Comparison of ENCODE assay signal across 8 mouse cellular contexts in the genomic region with DNA sequence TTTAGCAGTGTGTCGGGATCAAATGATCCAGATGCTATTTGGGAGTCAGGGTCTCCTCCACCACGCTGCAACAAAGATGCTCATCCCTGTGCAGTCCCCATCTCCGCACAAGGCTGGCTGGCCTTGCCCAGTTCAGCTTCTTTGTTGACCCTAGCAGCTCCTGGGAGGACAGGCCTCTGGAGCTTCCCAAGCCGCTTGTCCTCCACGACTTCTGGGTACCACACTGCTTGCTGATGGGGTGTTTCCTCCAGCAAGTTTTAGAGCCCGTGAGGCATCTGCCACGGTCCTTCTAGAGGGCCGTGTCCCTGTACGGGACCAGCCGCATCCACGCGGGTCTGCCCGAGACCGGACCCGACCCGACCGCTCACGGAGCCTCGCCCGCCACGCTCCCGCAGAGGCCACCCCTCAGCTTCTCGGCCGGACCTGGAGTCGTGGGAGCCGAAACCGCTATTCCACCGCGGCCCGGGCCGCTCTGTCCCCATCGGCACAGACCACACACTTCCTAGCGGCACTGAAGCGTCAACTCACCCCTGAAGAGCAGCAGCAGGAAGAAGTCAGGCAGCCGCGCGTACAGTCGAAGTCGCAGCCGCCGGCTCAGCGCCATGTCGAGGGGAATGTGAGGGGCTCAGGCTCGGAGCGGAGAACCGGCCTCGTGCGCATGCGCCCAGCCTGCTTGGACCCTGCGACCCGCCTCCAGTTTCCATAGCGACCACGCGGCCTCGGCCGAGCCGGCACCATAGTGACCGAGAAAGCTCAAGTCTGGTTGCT. TPM values are rescaled to one million over a fixed set of nuclear protein-coding genes. Genes with fewer than 3 reads are reported as not detected.
DNase-seq lines count a peak whose midpoint lies in the region; ATAC-seq and TF ChIP-seq lines count a peak whose summit lies in the region.

A gene (minus strand): TSS at position 659 of the 768 bp plus-strand sequence.

- ATAC-seq in forebrain, postnatal 0 days, result peak; percentile 97
- ATAC-seq in liver, postnatal 0 days, result peak; percentile 72

- peak within 1 kb of the TSS; percentile 79 for H3K4me3 ChIP-seq in ES-Bruce4 (ENCODE audit: low read depth, low read length)
- peak within 1 kb of the TSS; percentile 80 for H3K4me3 ChIP-seq in forebrain, postnatal 0 days (ENCODE audit: low read depth, low read length)
- peak within 1 kb of the TSS; percentile 49 for H3K4me3 ChIP-seq in liver, postnatal 0 days (ENCODE audit: low read depth, low read length)

- DNase-seq in cerebellum, adult 11-12 months, result peak; percentile 89
- DNase-seq in forebrain, postnatal 0 days, result peak; percentile 97
- DNase-seq in heart, postnatal 25 days (ENCODE audit: low spot score), result peak; percentile 85
- DNase-seq in layer of hippocampus, adult 18-20 months (ENCODE audit: low spot score in 2 of 2), result peak; percentile 93 to 96
- peak; percentile 75 for DNase-seq in liver, postnatal 0 days
- peak; percentile 90 for DNase-seq in ovary, postnatal 10 days (ENCODE audit: low spot score)
- DNase-seq in thymus, postnatal 25 days, result peak; percentile 38

- TF ChIP-seq CTCF in ES-Bruce4 (IDR thresholded peaks at IDR 0.05; ENCODE audit: low read depth, low read length), result no peak
- peak; percentile 30 for TF ChIP-seq CTCF in forebrain, postnatal 0 days (IDR thresholded peaks at IDR 0.05; ENCODE audit: low read depth)
- no peak for TF ChIP-seq CTCF in liver, postnatal 0 days (IDR thresholded peaks at IDR 0.05; ENCODE audit: low read depth)

- intact Hi-C loops in heart, postnatal 25 days (cut with DNase I), result no loop called here

- H3K27me3 ChIP-seq in ES-Bruce4 (ENCODE audit: control insufficient read depth, insufficient read depth, low read length, poor library complexity, severe bottlenecking), result no peaks in the 10 kb centered on the region; the same call in 1 of the 2 replicates
- no peaks in the 10 kb centered on the region for H3K27me3 ChIP-seq in forebrain, postnatal 0 days (ENCODE audit: insufficient read depth, low read length)
- H3K27me3 ChIP-seq in liver, postnatal 0 days (ENCODE audit: insufficient read depth, low read length), result peaks cover 17% of the 10 kb centered on the region

- H3K4me1 ChIP-seq in ES-Bruce4 (ENCODE audit: control insufficient read depth, insufficient read depth, low read length), result no peaks in the 10 kb centered on the region
- peaks cover 15% of the 10 kb centered on the region for H3K4me1 ChIP-seq in forebrain, postnatal 0 days (ENCODE audit: insufficient read depth)
- H3K4me1 ChIP-seq in liver, postnatal 0 days (ENCODE audit: insufficient read depth), result no peaks in the 10 kb centered on the region

- no peaks in the 10 kb centered on the region for H3K36me3 ChIP-seq in ES-Bruce4 (ENCODE audit: control insufficient read depth, insufficient read depth, low read length, poor library complexity, severe bottlenecking)
- H3K36me3 ChIP-seq in forebrain, postnatal 0 days (ENCODE audit: insufficient read depth), result no peaks in the 10 kb centered on the region; the same call in 1 of the 2 replicates
- H3K36me3 ChIP-seq in liver, postnatal 0 days (replicated peaks; ENCODE audit: insufficient read depth, low read length), result no peaks in the 10 kb centered on the region

- H3K27ac ChIP-seq in ES-Bruce4 (ENCODE audit: insufficient read depth, low read length), result no peak within 1 kb of the TSS
- H3K27ac ChIP-seq in forebrain, postnatal 0 days (ENCODE audit: low read depth, low read length), result peak within 1 kb of the TSS; percentile 87
- no peak within 1 kb of the TSS for H3K27ac ChIP-seq in liver, postnatal 0 days (ENCODE audit: low read depth)

- no peak for TF ChIP-seq EP300 in ES-Bruce4 (IDR thresholded peaks at IDR 0.05; ENCODE audit: insufficient read depth, low read depth, low read length)
- TF ChIP-seq EP300 in liver, postnatal 0 days (IDR thresholded peaks at IDR 0.05; ENCODE audit: low read depth), result no peak

- no peaks in the 10 kb centered on the region for H3K9me3 ChIP-seq in ES-Bruce4 (replicated peaks; ENCODE audit: control insufficient read depth, insufficient read depth, low read length, poor library complexity, severe bottlenecking)
- H3K9me3 ChIP-seq in forebrain, postnatal 0 days (ENCODE audit: low read length), result no peaks in the 10 kb centered on the region
- H3K9me3 ChIP-seq in liver, postnatal 0 days (ENCODE audit: low read length), result no peaks in the 10 kb centered on the region

- H3K4me2 ChIP-seq in forebrain, postnatal 0 days (ENCODE audit: low read depth), result peak within 1 kb of the TSS; percentile 74
- peak within 1 kb of the TSS; percentile 73 for H3K4me2 ChIP-seq in liver, postnatal 0 days (ENCODE audit: low read depth, low read length)

- peak within 1 kb of the TSS; percentile 40 for H3K9ac ChIP-seq in ES-Bruce4 (ENCODE audit: low read depth, poor library complexity, severe bottlenecking)
- H3K9ac ChIP-seq in forebrain, postnatal 0 days, result peak within 1 kb of the TSS; percentile 69
- H3K9ac ChIP-seq in liver, postnatal 0 days (replicated peaks), result 0 out of 2 replicates have a peak within 1 kb of the TSS, but pooled peaks have one; percentile 34

- 1% methylated on average over 58 of the region's 58 CpGs for WGBS in forebrain, postnatal 0 days
- 2% methylated on average over 58 of the region's 58 CpGs for WGBS in liver, postnatal 0 days (ENCODE audit: insufficient replicate concordance)

- peak; percentile 20 for TF ChIP-seq POLR2A in ES-Bruce4 (IDR thresholded peaks at IDR 0.05; ENCODE audit: insufficient read depth, low read length)

RNA-seq across cellular contexts. Expression of the gene that starts here (rescaled TPM):
- polyA plus RNA-seq in ES-Bruce4 (2011; ENCODE audit: insufficient read depth, insufficient read length, low read depth, missing spikeins), result 8.6 and 9.4 TPM in 2 replicates
- total RNA-seq in forebrain, postnatal 0 days (2014; rRNA removed), result 37.1 and 44.0 TPM in 2 replicates
- 20.6 and 27.7 TPM in 2 replicates for polyA plus RNA-seq in forebrain, postnatal 0 days (2015; fragmentation: Nextera tagmentation; extraction: Ambion mirVana)
- 10 to 100 TPM; 13.0 to 16.6 TPM for total RNA-seq in heart, postnatal 25 days (2021)
- 10 to 100 TPM; 34.6 to 37.8 TPM for total RNA-seq in layer of hippocampus, adult 18-20 months (2021)
- polyA plus RNA-seq in liver, postnatal 0 days (2015; fragmentation: Nextera tagmentation; extraction: Ambion mirVana), result 1.5 and 1.7 TPM in 2 replicates

Comparison
In these comparisons a context has a peak if more than half of its experiments do, and no peak if none do; other contexts are left out.
1. DNase-seq: peak in every context shown above with its lines; median percentile 97 in forebrain, postnatal 0 days; 94 in layer of hippocampus, adult 18-20 months; 90 in ovary, postnatal 10 days; 89 in cerebellum, adult 11-12 months; 85 in heart, postnatal 25 days; 75 in liver, postnatal 0 days; 38 in thymus, postnatal 25 days.